8 mouse cellular contexts compared by ENCODE assay signal in the genomic region with DNA sequence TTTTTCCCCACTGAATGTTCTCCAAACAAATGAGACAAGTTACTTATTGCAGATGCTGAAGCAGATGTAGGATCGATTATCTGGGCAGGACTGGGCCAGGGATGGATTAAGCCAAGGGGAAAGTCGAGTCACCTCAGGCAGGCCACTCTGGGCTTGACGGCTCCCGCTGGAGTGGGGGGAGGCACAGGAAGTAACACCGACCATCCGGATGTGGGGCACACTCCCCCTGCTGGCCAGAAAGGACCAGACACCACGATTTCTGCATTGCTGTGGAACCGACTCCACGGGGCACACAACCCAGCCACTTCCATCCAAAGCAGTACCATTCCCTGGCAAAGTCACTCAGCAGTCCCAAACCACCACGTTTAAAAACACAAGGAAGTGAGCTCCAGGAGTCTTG. TPM values are rescaled to one million over a fixed set of nuclear protein-coding genes. Genes with fewer than 3 reads are reported as not detected.
DNase-seq lines count a peak whose midpoint lies in the region; ATAC-seq and TF ChIP-seq lines count a peak whose summit lies in the region.

No protein-coding gene starts in this region.

- H3K4me3 ChIP-seq in lung, embryonic 14.5 days (ENCODE audit: low read depth, low read length): no peak overlapping the region
- no peak overlapping the region for H3K4me3 ChIP-seq in thymus, adult 2 months (ENCODE audit: control insufficient read depth, insufficient read depth, low read length)
- H3K4me3 ChIP-seq in hindbrain, embryonic 14.5 days (replicated peaks; ENCODE audit: low read length): no peak overlapping the region

- peak; percentile 39 for DNase-seq in lung, embryonic 14.5 days
- DNase-seq in lung, adult 18-20 months: no peak
- peak; percentile 24 for DNase-seq in WW6 (ENCODE audit: low read depth, low spot score)
- DNase-seq in cerebellum, postnatal 4 days (ENCODE audit: low spot score in 2 of 2): peak; percentile 38 to 52
- peak; percentile 21 for DNase-seq in kidney, postnatal 14 days
- peak; percentile 49 for DNase-seq in lung, postnatal 10 days
- DNase-seq in thymus, adult 2 months: peak; percentile 54
- DNase-seq in hindbrain, embryonic 14.5 days (ENCODE audit: low spot score): no peak

- no peaks in the 10 kb centered on the region for H3K36me3 ChIP-seq in lung, embryonic 14.5 days (ENCODE audit: insufficient read depth)
- H3K36me3 ChIP-seq in thymus, adult 2 months (ENCODE audit: control insufficient read depth, insufficient read depth, low read length): no peaks in the 10 kb centered on the region
- no peaks in the 10 kb centered on the region for H3K36me3 ChIP-seq in hindbrain, embryonic 14.5 days (replicated peaks; ENCODE audit: control insufficient read depth, insufficient read depth)

- WGBS in lung, embryonic 14.5 days: 64% methylated on average over 10 of the region's 10 CpGs
- WGBS in thymus, adult 2 months: 68% methylated on average over 10 of the region's 10 CpGs
- 72% methylated on average over 10 of the region's 10 CpGs for WGBS in hindbrain, embryonic 14.5 days

- no peak overlapping the region for H3K4me2 ChIP-seq in lung, embryonic 14.5 days
- H3K4me2 ChIP-seq in hindbrain, embryonic 14.5 days (replicated peaks): no peak overlapping the region

- H3K27me3 ChIP-seq in lung, embryonic 14.5 days (ENCODE audit: insufficient read depth, low read length): no peaks in the 10 kb centered on the region
- H3K27me3 ChIP-seq in thymus, adult 2 months (ENCODE audit: control insufficient read depth, insufficient read depth, low read length): no peaks in the 10 kb centered on the region
- H3K27me3 ChIP-seq in hindbrain, embryonic 14.5 days (ENCODE audit: control insufficient read depth, insufficient read depth, low read length): no peaks in the 10 kb centered on the region

- no peak for ATAC-seq in lung, embryonic 14.5 days (ENCODE audit: insufficient read depth)
- no peak for ATAC-seq in hindbrain, embryonic 14.5 days (ENCODE audit: low FRiP score)

- no peaks in the 10 kb centered on the region for H3K9me3 ChIP-seq in lung, embryonic 14.5 days (ENCODE audit: low read depth, low read length)
- no peaks in the 10 kb centered on the region for H3K9me3 ChIP-seq in hindbrain, embryonic 14.5 days (ENCODE audit: control insufficient read depth, low read length)

- no peak overlapping the region for H3K9ac ChIP-seq in lung, embryonic 14.5 days
- no peak overlapping the region for H3K9ac ChIP-seq in hindbrain, embryonic 14.5 days

- no peaks in the 10 kb centered on the region for H3K4me1 ChIP-seq in lung, embryonic 14.5 days (ENCODE audit: insufficient read depth)
- H3K4me1 ChIP-seq in thymus, adult 2 months (replicated peaks; ENCODE audit: control insufficient read depth, insufficient read depth, low read length): no peaks in the 10 kb centered on the region
- H3K4me1 ChIP-seq in hindbrain, embryonic 14.5 days (replicated peaks; ENCODE audit: control insufficient read depth, insufficient read depth, low read length): no peaks in the 10 kb centered on the region

- no peak for TF ChIP-seq POLR2A in thymus, adult 2 months (IDR thresholded peaks at IDR 0.05; ENCODE audit: control insufficient read depth, extremely low read depth, insufficient read depth, low read length, poor library complexity)

- TF ChIP-seq CTCF in lung, embryonic 14.5 days (IDR thresholded peaks at IDR 0.05; ENCODE audit: low read depth): peak; percentile 65
- TF ChIP-seq CTCF in thymus, adult 2 months (IDR thresholded peaks at IDR 0.05; ENCODE audit: borderline replicate concordance, control insufficient read depth, extremely low read depth, insufficient read depth, low read length, poor library complexity): peak; percentile 50; the same call in 1 of the 2 replicates

- no peak overlapping the region for H3K27ac ChIP-seq in lung, embryonic 14.5 days (ENCODE audit: low read depth)
- no peak overlapping the region for H3K27ac ChIP-seq in thymus, adult 2 months (ENCODE audit: control insufficient read depth, insufficient read depth, low read length)
- H3K27ac ChIP-seq in hindbrain, embryonic 14.5 days: no peak overlapping the region

RNA-seq across cellular contexts. Expression of a gene that starts 24.3 kb away (rescaled TPM):
- 1.0 and 4.1 TPM in 2 replicates for polyA plus RNA-seq in lung, embryonic 14.5 days (2014; fragmentation: Nextera tagmentation; extraction: Ambion mirVana)
- polyA plus RNA-seq in thymus, adult 2 months (2012; rRNA removed): 0.87 and 2.3 TPM in 2 replicates
- 1.4 and 1.7 TPM in 2 replicates for polyA plus RNA-seq in hindbrain, embryonic 14.5 days (2014; fragmentation: Nextera tagmentation; extraction: Ambion mirVana)

Comparison
In these comparisons a context has a peak if more than half of its experiments do, and no peak if none do; other contexts are left out.
1. DNase-seq: peak in lung, embryonic 14.5 days (single experiment), WW6 (single experiment), cerebellum, postnatal 4 days (2 of 2), kidney, postnatal 14 days (single experiment), lung, postnatal 10 days (single experiment) and thymus, adult 2 months (single experiment); none in lung, adult 18-20 months (0 of 2) and hindbrain, embryonic 14.5 days (single experiment).